Mouse (Mus musculus) adipocyte (in vitro differentiated cells): ENCODE measurements around the gene Slc38a8.

ENCODE experiments used
- DNase-seq: peaks from one replicate; pipeline ENCODE4 v3.0.0-alpha.2; 2016; ENCODE audit warnings: low spot score

Slc38a8 gene

GRCm38 (mm10) chr8:119484145-119484896 lies 17.2 kb downstream of the Slc38a8 start:
- DNase-seq = no peak

GRCm38 (mm10) chr8:119478684-119479083 lies 22.8 kb downstream of the Slc38a8 start:
- DNase-seq = no peak

GRCm38 (mm10) chr8:119468091-119468490 lies 33.4 kb downstream of the Slc38a8 start:
- no peak for DNase-seq

GRCm38 (mm10) chr8:119466794-119467193 lies 34.7 kb downstream of the Slc38a8 start:
- DNase-seq = no peak

- no peak for DNase-seq
These were observed 35.4 kb downstream of the Slc38a8 start for GRCm38 (mm10) chr8:119466105-119466504.

- no peak for DNase-seq
These were observed 37.8 kb downstream of the Slc38a8 start for GRCm38 (mm10) chr8:119463709-119464108.

- no peak for DNase-seq
These were observed 40.1 kb downstream of the Slc38a8 start for GRCm38 (mm10) chr8:119461356-119461755.

GRCm38 (mm10) chr8:119459724-119460123 lies 41.8 kb downstream of the Slc38a8 start:
- no peak for DNase-seq

- peak; percentile 45 for DNase-seq
These were observed 45.5 kb downstream of the Slc38a8 start for GRCm38 (mm10) chr8:119456045-119456444.

- DNase-seq = no peak
These were observed 48.6 kb downstream of the Slc38a8 start for GRCm38 (mm10) chr8:119452919-119453318.

GRCm38 (mm10) chr8:119451131-119451530 lies 50.4 kb downstream of the Slc38a8 start:
- DNase-seq = no peak

- DNase-seq = no peak
These were observed 51.9 kb downstream of the Slc38a8 start for GRCm38 (mm10) chr8:119449627-119450026.

GRCm38 (mm10) chr8:119447781-119448170 lies 53.7 kb downstream of the Slc38a8 start:
- no peak for DNase-seq

- DNase-seq = no peak
These were observed 54.3 kb downstream of the Slc38a8 start for GRCm38 (mm10) chr8:119446990-119447780.

GRCm38 (mm10) chr8:119446211-119446989 lies 55.1 kb downstream of the Slc38a8 start, which contains the start of gene Necab2:
Gene Necab2, plus strand, starts transcription at chr8:119446719.
- peak; percentile 42 for DNase-seq

- no peak for DNase-seq
These were observed 58.5 kb downstream of the Slc38a8 start for GRCm38 (mm10) chr8:119442970-119443369.

GRCm38 (mm10) chr8:119442013-119442412 lies 59.5 kb downstream of the Slc38a8 start:
- no peak for DNase-seq

- no peak for DNase-seq
These were observed 60.6 kb downstream of the Slc38a8 start for GRCm38 (mm10) chr8:119440952-119441270.

GRCm38 (mm10) chr8:119440250-119440951 lies 61.1 kb downstream of the Slc38a8 start:
- peak; percentile 86 for DNase-seq

GRCm38 (mm10) chr8:119439893-119440249 lies 61.6 kb downstream of the Slc38a8 start:
- no peak for DNase-seq

GRCm38 (mm10) chr8:119439424-119439823 lies 62.1 kb downstream of the Slc38a8 start:
- no peak for DNase-seq

- DNase-seq = no peak
These were observed 62.6 kb downstream of the Slc38a8 start for GRCm38 (mm10) chr8:119438876-119439275.
